Mouse (Mus musculus) forebrain, embryonic 11.5 days (tissue): ENCODE measurements around the gene Nhs. TPM values are rescaled to one million over a fixed set of nuclear protein-coding genes. Genes with fewer than 3 reads are reported as not detected.
"Not testable (repeated sequence)": the region's sequence is repeated elsewhere in the genome, so short reads cannot be mapped to it uniquely, and the experiment has no call there.

Experiments used
- ATAC-seq: fragments of 200-750 bp; cut with Nextera tagmentation; replicated peaks from 2 replicates; pipeline ENCODE4 v1.8.0; 2017; ENCODE audit warnings: moderate TSS enrichment; ENCODE audit not compliant: low FRiP score
- DNase-seq: peaks from one replicate; pipeline ENCODE4 v3.0.0-alpha.2; 2017; ENCODE audit warnings: low spot score
- H3K27ac ChIP-seq: fragments of 300-500 bp; sonication (generic); 2 replicates; pipeline ENCODE4 v1.5.1; 2014; ENCODE audit warnings: low read depth, low read length
- H3K27me3 ChIP-seq: fragments of 300-500 bp; sonication (generic); 2 replicates; pipeline ENCODE4 v1.6.1; 2014; ENCODE audit warnings: mild to moderate bottlenecking, low read length, mixed read lengths; ENCODE audit not compliant: control insufficient read depth, insufficient read depth
- H3K36me3 ChIP-seq: fragments of 300-500 bp; sonication (generic); 2 replicates; pipeline ENCODE4 v1.6.1; 2014; ENCODE audit warnings: mild to moderate bottlenecking, low read length, moderate library complexity, mixed read lengths; ENCODE audit not compliant: control insufficient read depth, insufficient read depth
- H3K4me1 ChIP-seq: fragments of 300-500 bp; sonication (generic); replicated peaks from 2 replicates; pipeline ENCODE4 v1.6.1; 2014; ENCODE audit warnings: low read length, mixed read lengths; ENCODE audit not compliant: control insufficient read depth, insufficient read depth
- H3K4me2 ChIP-seq: fragments of 300-500 bp; sonication (generic); 2 replicates; pipeline ENCODE4 v1.6.1; 2014; ENCODE audit warnings: low read depth, mild to moderate bottlenecking, low read length, moderate library complexity, mixed read lengths; ENCODE audit not compliant: severe bottlenecking
- H3K4me3 ChIP-seq: fragments of 300-500 bp; sonication (generic); 2 replicates; pipeline ENCODE4 v1.5.1; 2014; ENCODE audit warnings: low read depth, low read length
- H3K9ac ChIP-seq: fragments of 300-500 bp; sonication (generic); 2 replicates; pipeline ENCODE4 v1.6.1; 2014; ENCODE audit warnings: low read length
- H3K9me3 ChIP-seq: fragments of 300-500 bp; sonication (generic); 2 replicates; pipeline ENCODE4 v1.6.1; 2016; ENCODE audit warnings: low read length, mixed read lengths; ENCODE audit not compliant: control insufficient read depth
- WGBS: fragments of 180-500 bp; shearing (Covaris S2); extraction: QIAGEN DNeasy Blood & Tissue Kit; methylation state at CpG from one replicate; pipeline ENCODE4 v1.1.7; 2014; 5-methylcytosine and 5-hydroxymethylcytosine counted together
- polyA plus RNA-seq: library from polyadenylated mRNA; unstranded; fragments of >200 nt; fragmentation: Nextera tagmentation; extraction: Ambion mirVana; gene quantifications from 2 replicates; pipeline ENCODE4 v1.2.1, GENCODE M21; 2014

Gene Nhs
- polyA plus RNA-seq, 1 experiment from 2014 or later, result 4.6 TPM

GRCm38 (mm10) chrX:161826186-161826585, 333.3 kb downstream of the Nhs start:
- not testable (repeated sequence) for H3K27ac ChIP-seq, H3K4me2 ChIP-seq, H3K9me3 ChIP-seq, H3K27me3 ChIP-seq, DNase-seq, H3K4me1 ChIP-seq, ATAC-seq, H3K4me3 ChIP-seq, H3K36me3 ChIP-seq, H3K9ac ChIP-seq
- 13% methylated on average over 2 of the region's 2 CpGs for WGBS

- Histone ChIP-seq H3K9ac (no peak overlapping the region), H3K27me3 (peaks cover 12% of the 10 kb centered on the region), H3K27ac (no peak overlapping the region), H3K36me3 (no peaks in the 10 kb centered on the region), H3K4me2 (no peak overlapping the region), H3K9me3 (no peaks in the 10 kb centered on the region), H3K4me3 (no peak overlapping the region), H3K4me1 (no peaks in the 10 kb centered on the region)
- DNase-seq, result no peak
- WGBS, result 32% methylated on average over 6 of the region's 6 CpGs
- ATAC-seq, result no peak
These were observed 369.3 kb downstream of the Nhs start for GRCm38 (mm10) chrX:161790182-161790581.
